Mouse (Mus musculus) left cerebral cortex, adult 2 months (tissue): ENCODE measurements around the gene Sgip1. TPM values are rescaled to one million over a fixed set of nuclear protein-coding genes. Genes with fewer than 3 reads are reported as not detected.

Experiments used
- DNase-seq, 2 experiments: peaks; one replicate each; pipeline ENCODE4 v3.0.0; 2021 to 2022; ENCODE audit warnings: low spot score in 2 of 2, mixed read lengths in 1 of 2; ENCODE audit errors: extremely low spot score in 1 of 2
- H3K27ac ChIP-seq: fragments of 200-600 bp; 2 replicates; pipeline ENCODE4 v1.8.1; 2022
- H3K4me3 ChIP-seq: fragments of 200-600 bp; 2 replicates; pipeline ENCODE4 v1.8.1; 2022
- CTCF ChIP-seq: fragments of 200-600 bp; IDR thresholded peaks from 2 replicates; pipeline ENCODE4 v1.8.1; 2022; ENCODE audit warnings: antibody characterized with exemption, mild to moderate bottlenecking, moderate library complexity
- intact Hi-C: fragments of 180-260 bp; cut with DNase I; formaldehyde crosslinking; loops from one replicate; pipeline ENCODE4 v1.15.1; 2025
- total RNA-seq, 2 experiments: library from RNA; stranded (reverse); gene quantifications; 2 replicates each; pipeline ENCODE4 v1.2.3; 2021

Sgip1 gene
- total RNA-seq, 2 experiments from 2014 or later, result 293 to 300 TPM

GRCm38 (mm10) chr4:102783063-102783748, 42.1 kb downstream of the Sgip1 start:
- TF ChIP-seq CTCF, result no peak
- peak overlapping the region; percentile 34 for H3K27ac ChIP-seq

GRCm38 (mm10) chr4:102785158-102785557, 44.1 kb downstream of the Sgip1 start:
- no peak for DNase-seq
- intact Hi-C loops, result no loop called here
- Histone ChIP-seq H3K27ac (no peak overlapping the region), H3K4me3 (no peak overlapping the region)
- no peak for TF ChIP-seq CTCF

More at GRCm38 (mm10) chr4:102783063-102783748, 42.1 kb downstream of the Sgip1 start:
- no peak overlapping the region for H3K4me3 ChIP-seq
- DNase-seq, result peak in 1 of 2 experiments; percentile 35
- intact Hi-C loops, result no loop called here

GRCm38 (mm10) chr4:102792100-102792790, 51.1 kb downstream of the Sgip1 start:
- Histone ChIP-seq H3K27ac (peak overlapping the region; percentile 44), H3K4me3 (no peak overlapping the region)
- no peak for TF ChIP-seq CTCF
- no peak for DNase-seq
- intact Hi-C loops, result no loop called here

GRCm38 (mm10) chr4:102801471-102801870, 60.4 kb downstream of the Sgip1 start:
- no peak overlapping the region for H3K4me3 ChIP-seq
- DNase-seq, result no peak
- no peak overlapping the region; the same call in 1 of the 2 replicates for H3K27ac ChIP-seq
- intact Hi-C loops, result no loop called here
- no peak for TF ChIP-seq CTCF

GRCm38 (mm10) chr4:102801936-102802335, 60.8 kb downstream of the Sgip1 start:
- DNase-seq, result no peak
- intact Hi-C loops, result no loop called here
- H3K27ac ChIP-seq, result no peak overlapping the region
- H3K4me3 ChIP-seq, result no peak overlapping the region
- TF ChIP-seq CTCF, result no peak

- H3K27ac ChIP-seq, result no peak overlapping the region
- no peak for TF ChIP-seq CTCF
- intact Hi-C loops, result no loop called here
- no peak overlapping the region for H3K4me3 ChIP-seq
- DNase-seq, result no peak
Observed at GRCm38 (mm10) chr4:102804611-102805010, 63.5 kb downstream of the Sgip1 start.

GRCm38 (mm10) chr4:102806987-102807386, 65.9 kb downstream of the Sgip1 start:
- intact Hi-C loops, result no loop called here
- no peak overlapping the region for H3K27ac ChIP-seq
- H3K4me3 ChIP-seq, result no peak overlapping the region
- DNase-seq, result no peak
- TF ChIP-seq CTCF, result no peak

GRCm38 (mm10) chr4:102808258-102808657, 67.2 kb downstream of the Sgip1 start:
- Histone ChIP-seq H3K27ac (no peak overlapping the region), H3K4me3 (no peak overlapping the region)
- no peak for TF ChIP-seq CTCF
- DNase-seq, result no peak
- intact Hi-C loops, result no loop called here

- intact Hi-C loops, result no loop called here
- Histone ChIP-seq H3K4me3 (no peak overlapping the region), H3K27ac (no peak overlapping the region)
- no peak for DNase-seq
- TF ChIP-seq CTCF, result no peak
Observed at GRCm38 (mm10) chr4:102809296-102809695, 68.2 kb downstream of the Sgip1 start.

- Histone ChIP-seq H3K27ac (no peak overlapping the region), H3K4me3 (no peak overlapping the region)
- DNase-seq, result no peak
- intact Hi-C loops, result no loop called here
- TF ChIP-seq CTCF, result no peak
Observed at GRCm38 (mm10) chr4:102810277-102810676, 69.2 kb downstream of the Sgip1 start.

- intact Hi-C loops, result no loop called here
- TF ChIP-seq CTCF, result no peak
- Histone ChIP-seq H3K4me3 (no peak overlapping the region), H3K27ac (no peak overlapping the region)
- DNase-seq, result no peak
Observed at GRCm38 (mm10) chr4:102811007-102811805, 70.1 kb downstream of the Sgip1 start.

- intact Hi-C loops, result no loop called here
- H3K27ac ChIP-seq, result no peak overlapping the region
- H3K4me3 ChIP-seq, result no peak overlapping the region
- DNase-seq, result no peak
- no peak for TF ChIP-seq CTCF
Observed at GRCm38 (mm10) chr4:102813346-102813745, 72.2 kb downstream of the Sgip1 start.
